Mouse (Mus musculus) frontal cortex, postnatal 10 days (tissue): Measurements from ENCODE around the gene Slc16a1.
A peak's percentile ranks its signal among the peaks of the same experiment; 100 is the strongest.
"Not testable (repeated sequence)": the region's sequence is repeated elsewhere in the genome, so short reads cannot be mapped to it uniquely, and the experiment has no call there.

ENCODE experiments used
- DNase-seq, 2 experiments: peaks; one replicate each; pipeline ENCODE4 v3.0.0; 2022; ENCODE audit warnings: low spot score in 2 of 2, mixed read lengths in 1 of 2

Slc16a1 gene

DNA sequence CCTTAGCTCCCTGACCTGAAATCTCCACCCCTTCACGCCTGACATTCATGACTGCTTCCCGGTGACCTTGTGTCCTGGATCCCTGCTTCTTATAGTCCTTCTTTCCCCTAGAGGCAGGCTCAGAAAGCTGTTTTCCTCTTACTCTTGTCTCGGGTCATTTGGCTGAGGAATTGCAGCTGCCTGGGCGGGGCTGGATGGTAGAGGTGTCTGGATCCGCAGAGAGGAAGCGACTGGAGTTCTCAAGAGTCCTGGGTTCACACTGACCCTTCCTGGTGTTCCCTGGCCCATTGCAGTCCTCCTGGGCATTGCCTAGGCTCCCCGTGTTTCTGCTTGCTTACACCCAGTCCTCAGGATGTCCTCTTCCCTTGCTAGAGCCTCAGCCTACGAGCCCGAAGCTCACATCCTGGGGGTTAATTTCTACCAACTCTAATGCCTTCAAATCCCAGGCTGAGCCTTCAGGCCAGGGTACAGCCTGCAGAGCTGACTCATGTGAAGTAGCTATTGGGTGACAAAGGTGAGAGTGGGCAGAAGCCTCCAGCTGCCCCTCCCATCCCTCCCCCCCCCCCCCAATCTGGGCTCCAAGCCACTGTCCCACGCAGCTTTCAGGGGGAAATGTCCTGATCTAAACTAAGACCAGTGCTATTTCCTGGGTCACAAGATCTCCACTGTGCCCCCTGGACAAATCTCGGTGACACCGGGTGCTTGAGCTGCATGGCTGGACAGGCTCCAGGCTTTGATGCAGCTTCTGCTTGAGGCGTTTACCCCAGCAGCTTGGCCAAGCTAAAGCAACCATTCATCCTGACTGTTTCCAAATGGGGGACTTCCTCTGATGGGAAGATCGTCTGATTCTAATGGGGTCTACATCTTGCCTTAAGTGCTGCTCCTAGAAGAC, 36.1 kb downstream of the Slc16a1 start:
- no peak for DNase-seq

DNA sequence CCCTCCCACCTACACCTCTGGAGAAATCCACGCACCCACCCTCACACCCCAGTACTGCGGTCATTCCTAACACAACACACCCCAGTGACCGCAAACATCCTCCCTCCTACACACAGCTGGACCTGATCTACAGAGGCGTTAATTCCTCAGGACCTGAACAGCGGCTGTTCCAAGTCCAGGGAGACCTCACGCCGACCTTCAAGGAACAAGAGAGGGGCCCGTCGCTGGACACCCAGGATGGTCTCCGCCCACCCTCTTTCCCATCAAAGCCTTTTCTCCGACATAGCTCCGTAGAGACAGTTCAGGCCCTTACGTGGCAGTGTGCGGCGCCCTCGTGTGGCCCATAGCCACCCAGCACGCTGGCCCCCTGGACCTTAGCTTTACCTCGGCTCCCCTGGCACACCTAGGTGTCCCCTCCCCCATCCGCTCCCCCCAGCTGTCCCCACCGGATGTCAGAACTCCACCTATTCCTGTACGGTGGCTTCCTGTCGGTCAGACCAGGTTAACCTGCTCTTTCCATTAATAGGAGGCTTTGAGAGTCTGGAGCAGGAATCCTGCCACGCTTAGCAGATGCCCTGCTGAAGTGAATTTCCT, 36.9 kb downstream of the Slc16a1 start:
- peak in 1 of 2 experiments; percentile 58 for DNase-seq

DNA sequence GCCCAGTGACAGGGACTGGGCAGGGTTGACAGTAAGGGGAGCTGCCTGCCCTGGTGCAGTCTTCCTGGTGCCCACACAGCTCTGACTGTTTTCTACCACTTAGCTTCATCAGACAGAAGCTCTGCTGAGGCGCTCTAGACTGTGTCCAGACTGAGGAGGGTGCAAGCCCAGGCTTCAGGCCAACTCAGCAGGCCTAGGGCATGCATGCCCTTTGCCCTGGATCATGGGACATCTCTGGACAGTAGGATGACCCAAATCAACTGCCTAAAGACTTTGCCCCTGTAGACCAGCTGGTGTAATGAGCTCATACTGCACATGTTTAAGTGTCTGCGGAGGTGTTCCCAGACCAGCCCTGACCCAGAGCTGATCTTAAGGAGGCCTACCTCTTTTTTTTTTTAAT, 39.3 kb downstream of the Slc16a1 start:
- no peak for DNase-seq

DNA sequence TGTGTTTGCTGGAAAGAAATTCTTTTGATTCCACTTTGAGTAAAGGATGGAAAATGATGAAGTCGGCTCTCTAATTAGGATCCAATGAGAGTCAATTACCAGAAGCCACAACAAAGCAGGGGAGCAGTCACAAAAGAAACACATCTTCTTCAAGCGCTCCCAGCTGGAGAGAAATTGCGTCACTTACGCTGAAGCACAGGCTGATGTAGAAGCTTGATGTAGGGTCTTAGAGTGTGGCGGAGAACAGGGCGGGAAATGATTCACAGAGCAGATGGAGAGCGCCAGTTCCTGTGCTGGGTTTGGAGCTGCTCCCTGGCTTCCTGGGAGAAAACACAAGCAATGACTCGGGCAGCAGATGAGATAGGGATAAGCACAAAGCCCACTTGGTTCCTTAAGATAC, 40.4 kb downstream of the Slc16a1 start:
- no peak for DNase-seq

DNA sequence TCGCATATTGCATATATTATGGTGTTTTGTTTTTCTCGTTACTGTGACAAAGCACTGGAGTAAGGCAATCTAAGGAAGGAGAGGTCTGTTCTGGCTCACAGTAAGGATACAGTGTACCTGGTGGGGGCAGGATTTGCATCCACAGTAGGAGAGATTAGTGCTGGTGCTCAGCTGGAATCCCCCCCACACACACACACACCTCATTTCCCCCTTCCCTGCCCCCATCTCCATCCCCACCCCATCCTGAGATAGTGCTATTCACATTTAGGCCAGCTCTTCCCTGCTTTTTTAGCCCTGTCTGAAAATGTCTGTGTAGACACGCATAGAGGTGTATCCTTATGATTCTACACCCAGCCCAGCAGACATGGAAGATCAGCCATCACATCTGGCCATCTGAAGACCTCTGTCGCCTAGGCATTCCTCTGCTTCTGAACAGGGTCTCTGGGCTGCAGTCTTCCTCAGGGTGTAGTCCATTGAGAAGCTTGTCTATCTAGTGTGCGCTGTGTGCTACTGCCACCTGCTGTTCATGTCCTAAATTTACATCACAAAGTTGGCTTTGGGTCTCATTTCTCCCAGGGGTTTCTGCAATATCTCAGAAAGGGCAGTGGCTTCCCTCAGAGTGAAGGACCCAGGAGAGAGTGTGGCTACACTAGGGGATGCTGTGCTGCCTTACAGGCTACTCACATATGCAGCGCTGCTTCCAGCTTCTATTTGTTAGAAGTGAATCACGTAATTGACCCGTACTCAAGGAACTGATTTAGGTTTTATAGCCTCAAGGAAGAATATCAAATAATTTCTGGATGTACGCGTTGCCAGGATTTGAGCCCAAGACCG, 44.4 kb downstream of the Slc16a1 start:
- peak in 1 of 2 experiments; percentile 46 for DNase-seq

DNA sequence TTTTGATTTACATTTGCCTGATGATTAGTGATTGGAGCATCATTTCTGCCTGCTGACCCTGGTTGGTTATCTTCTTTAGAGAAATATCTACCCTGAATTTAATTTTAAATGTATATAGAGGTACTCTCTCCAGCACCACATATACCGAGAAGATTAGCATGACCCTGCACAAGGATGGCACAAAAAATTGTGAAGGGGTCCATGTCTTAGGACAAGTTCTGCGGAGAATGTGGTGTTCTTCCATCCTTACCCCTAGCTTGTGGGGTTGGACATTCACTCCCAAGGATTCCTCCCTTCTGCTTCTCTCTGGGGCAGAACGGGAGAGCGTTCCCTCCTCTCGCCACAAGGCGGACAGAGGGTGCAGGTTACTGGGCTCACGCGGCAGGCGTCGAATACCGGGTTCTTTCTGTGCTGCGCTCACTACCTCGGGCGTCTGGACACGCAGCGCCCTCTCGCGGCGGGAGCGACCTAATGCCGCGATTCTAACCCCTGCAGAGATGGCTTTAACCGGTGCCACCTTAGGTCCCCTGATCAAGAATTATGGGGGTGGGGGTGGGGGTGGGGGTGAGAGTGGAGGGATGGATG, 62.4 kb downstream of the Slc16a1 start:
- DNase-seq = peak; percentile 47 to 58

DNA sequence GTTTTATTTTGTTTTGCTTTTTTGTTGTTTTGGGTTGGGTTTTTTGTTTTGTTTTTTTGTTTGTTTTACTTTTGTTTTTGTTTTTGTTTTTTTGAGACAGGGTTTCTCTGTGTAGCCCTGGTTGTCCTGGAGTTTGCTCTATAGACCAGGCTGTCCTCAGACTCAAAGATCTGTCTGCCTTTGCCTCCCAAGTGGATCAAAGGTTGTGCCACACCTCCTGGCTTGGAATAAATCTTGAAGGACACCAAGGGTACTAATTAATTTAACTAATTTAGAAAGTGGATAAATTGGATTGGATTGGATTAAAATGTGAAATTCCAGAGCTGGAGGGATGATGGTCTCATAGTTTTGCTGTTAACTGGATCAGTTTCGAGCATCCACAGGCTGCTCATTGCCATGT, 63.3 kb downstream of the Slc16a1 start:
- no peak for DNase-seq

DNA sequence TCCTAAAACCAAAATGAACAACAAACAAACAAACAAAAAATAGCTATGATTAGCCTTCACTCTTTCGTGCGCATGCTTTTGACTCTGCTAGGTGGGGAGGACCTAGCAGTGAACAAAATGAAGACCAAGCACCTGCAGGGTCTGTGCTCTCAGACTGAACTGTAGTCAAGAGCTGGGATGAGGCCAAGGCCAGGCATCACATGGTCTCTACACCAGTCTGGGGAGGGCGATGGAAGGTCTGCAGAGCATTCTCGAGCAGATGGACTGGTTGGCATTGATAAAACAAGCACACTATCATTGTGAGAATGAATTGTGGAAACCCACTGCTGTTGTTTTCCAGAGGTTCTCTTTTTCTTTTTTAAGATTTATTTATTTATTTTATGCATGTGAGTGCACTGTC, 65.5 kb downstream of the Slc16a1 start:
- DNase-seq = no peak

DNA sequence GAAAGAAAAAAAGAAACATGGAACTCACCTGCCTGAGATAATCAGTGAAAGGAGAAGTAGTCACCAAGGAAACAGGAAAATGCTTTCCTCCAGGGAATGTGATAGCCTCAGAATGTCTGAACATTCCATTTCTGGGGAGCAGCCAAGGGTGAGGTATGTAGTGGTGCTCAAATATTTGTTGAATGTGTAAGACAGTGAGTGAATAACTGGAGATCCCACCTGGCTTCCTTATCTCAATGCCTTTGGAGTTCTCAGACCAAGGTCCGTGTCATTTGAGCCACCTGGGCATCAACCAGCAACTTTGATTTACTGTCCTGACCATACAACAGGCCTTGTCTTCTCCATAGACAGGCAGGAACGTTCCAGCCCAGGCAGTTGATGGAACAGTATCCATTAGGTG, 68.0 kb downstream of the Slc16a1 start:
- DNase-seq = no peak

DNA sequence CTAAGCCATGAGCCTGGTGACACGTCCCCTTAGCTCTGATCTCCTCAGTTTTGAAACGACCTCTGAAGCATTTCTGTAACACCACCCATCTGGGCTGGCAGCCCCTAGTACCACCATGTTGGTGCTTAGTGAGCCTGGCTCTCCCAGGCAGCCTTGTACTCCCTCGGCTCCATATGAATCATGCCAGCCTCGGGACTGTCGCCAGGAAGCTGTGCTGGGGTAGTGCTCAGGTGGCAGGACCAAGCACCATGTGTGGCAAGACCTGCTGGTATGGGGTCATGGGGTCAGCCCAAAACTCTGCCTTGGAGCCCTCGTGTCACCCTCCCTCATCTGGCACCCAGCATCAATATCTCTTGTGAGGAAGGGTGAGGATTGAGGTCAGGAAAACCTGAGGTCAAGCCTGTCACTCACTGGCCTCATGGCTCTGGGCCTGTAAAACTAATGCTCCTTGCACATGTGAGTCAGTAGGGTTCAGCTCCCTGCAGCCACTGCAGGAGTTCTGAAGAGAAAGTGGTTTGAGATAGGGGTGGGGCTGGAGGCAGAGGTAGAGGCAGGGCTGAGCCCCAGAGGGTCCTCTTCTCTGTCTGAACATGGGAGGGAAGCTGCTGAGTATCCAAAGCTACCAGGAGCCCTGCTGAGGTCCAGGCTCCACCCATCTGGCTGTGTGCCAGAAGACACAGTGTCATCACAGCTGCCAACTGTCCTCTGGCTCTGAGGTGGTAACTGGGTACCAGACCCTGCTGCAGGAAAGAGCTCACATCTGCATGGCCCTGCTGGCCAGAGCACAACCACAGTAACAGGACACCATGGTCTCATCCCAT, 68.7 kb downstream of the Slc16a1 start:
- not testable (repeated sequence) for DNase-seq

DNA sequence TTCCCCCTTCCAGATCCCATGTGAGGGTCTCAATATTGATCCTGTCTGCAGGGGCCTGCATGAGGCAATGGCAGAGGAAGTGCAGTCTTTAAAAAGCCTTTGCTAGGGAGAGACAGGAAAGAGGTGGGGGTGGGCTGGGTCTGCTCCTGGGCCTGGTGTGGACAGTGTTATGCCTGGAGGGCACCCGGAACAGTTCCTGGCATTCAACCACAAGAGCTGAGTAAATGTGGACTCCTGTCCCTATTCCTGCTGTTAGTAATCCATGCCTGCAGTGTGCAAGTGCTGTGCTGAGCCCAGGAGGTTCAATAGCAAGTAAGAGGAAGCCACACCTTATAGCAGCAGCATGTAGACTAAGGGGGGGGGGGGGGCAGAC, 69.3 kb downstream of the Slc16a1 start:
- DNase-seq = not testable (repeated sequence)
